Mouse (Mus musculus): Measurements from ENCODE around the gene Ehmt1. TPM values are rescaled to one million over a fixed set of nuclear protein-coding genes. Genes with fewer than 3 reads are reported as not detected.

The Ehmt1 gene
- polyA plus RNA-seq, 1 experiment from 2014 or later, result 97.6 TPM

GRCm38 (mm10) chr2:24775951-24776587 lies 143.3 kb downstream of the Ehmt1 start:
- DNase-seq (ENCODE audit: low spot score), result no peak
- Histone ChIP-seq H3K9me3 (ENCODE audit: control insufficient read depth, low read length) (no peaks in the 10 kb centered on the region), H3K4me3 (ENCODE audit: low read depth, low read length) (no peak overlapping the region), H3K36me3 (ENCODE audit: control insufficient read depth, insufficient read depth, low read length) (no peaks in the 10 kb centered on the region), H3K4me2 (ENCODE audit: low read depth, severe bottlenecking) (no peak overlapping the region), H3K27ac (replicated peaks; ENCODE audit: low read depth, low read length) (no peak overlapping the region), H3K9ac (ENCODE audit: low read length) (no peak overlapping the region), H3K4me1 (ENCODE audit: control insufficient read depth, insufficient read depth, low read length) (0 out of 2 replicates have a peak, but pooled peaks cover 4% of the 10 kb centered on the region), H3K27me3 (ENCODE audit: control insufficient read depth, insufficient read depth, low read length) (no peaks in the 10 kb centered on the region)
- no peak for ATAC-seq (ENCODE audit: insufficient number of reproducible peaks, low FRiP score, low TSS enrichment, low read depth)
- 80% methylated on average over 11 of the region's 11 CpGs for WGBS

- Histone ChIP-seq H3K4me3 (ENCODE audit: low read depth, low read length) (no peak overlapping the region), H3K9me3 (ENCODE audit: control insufficient read depth, low read length) (no peaks in the 10 kb centered on the region), H3K4me2 (ENCODE audit: low read depth, severe bottlenecking) (no peak overlapping the region), H3K9ac (ENCODE audit: low read length) (no peak overlapping the region), H3K27ac (replicated peaks; ENCODE audit: low read depth, low read length) (no peak overlapping the region), H3K27me3 (ENCODE audit: control insufficient read depth, insufficient read depth, low read length) (no peaks in the 10 kb centered on the region), H3K4me1 (ENCODE audit: control insufficient read depth, insufficient read depth, low read length) (0 out of 2 replicates have a peak, but pooled peaks cover 4% of the 10 kb centered on the region), H3K36me3 (ENCODE audit: control insufficient read depth, insufficient read depth, low read length) (no peaks in the 10 kb centered on the region)
- no peak for ATAC-seq (ENCODE audit: insufficient number of reproducible peaks, low FRiP score, low TSS enrichment, low read depth)
- 68% methylated on average over 7 of the region's 7 CpGs for WGBS
- DNase-seq (ENCODE audit: low spot score), result no peak
Measured at GRCm38 (mm10) chr2:24774832-24775231, 144.6 kb downstream of the Ehmt1 start.

- no peaks in the 10 kb centered on the region for H3K36me3 ChIP-seq (ENCODE audit: control insufficient read depth, insufficient read depth, low read length)
Measured at GRCm38 (mm10) chr2:24770861-24771260, 148.6 kb downstream of the Ehmt1 start.

GRCm38 (mm10) chr2:24763115-24763557 lies 156.3 kb downstream of the Ehmt1 start, which contains the start of gene Cacna1b:
Gene Cacna1b (minus strand): TSS chr2:24763152.
- peak within 1 kb of the TSS; percentile 39 for H3K4me3 ChIP-seq (ENCODE audit: low read depth, low read length)
- DNase-seq (ENCODE audit: low spot score), result peak; percentile 83
- peak within 1 kb of the TSS; percentile 99 for H3K4me2 ChIP-seq (ENCODE audit: low read depth, severe bottlenecking)
- H3K4me1 ChIP-seq (ENCODE audit: control insufficient read depth, insufficient read depth, low read length), result peaks cover 7% of the 10 kb centered on the region
- peaks cover 26% of the 10 kb centered on the region for H3K27me3 ChIP-seq (ENCODE audit: control insufficient read depth, insufficient read depth, low read length)
- ATAC-seq (ENCODE audit: insufficient number of reproducible peaks, low FRiP score, low TSS enrichment, low read depth), result peak; percentile 89
- H3K36me3 ChIP-seq (ENCODE audit: control insufficient read depth, insufficient read depth, low read length), result no peaks in the 10 kb centered on the region
- H3K9ac ChIP-seq (ENCODE audit: low read length), result no peak within 1 kb of the TSS
- no peaks in the 10 kb centered on the region for H3K9me3 ChIP-seq (ENCODE audit: control insufficient read depth, low read length)
- no peak within 1 kb of the TSS for H3K27ac ChIP-seq (replicated peaks; ENCODE audit: low read depth, low read length)
- 0% methylated on average over 42 of the region's 42 CpGs for WGBS

More at GRCm38 (mm10) chr2:24770861-24771260, 148.6 kb downstream of the Ehmt1 start:
- Histone ChIP-seq H3K27ac (replicated peaks; ENCODE audit: low read depth, low read length) (no peak overlapping the region), H3K27me3 (ENCODE audit: control insufficient read depth, insufficient read depth, low read length) (no peaks in the 10 kb centered on the region), H3K9ac (ENCODE audit: low read length) (no peak overlapping the region), H3K4me3 (ENCODE audit: low read depth, low read length) (no peak overlapping the region), H3K4me1 (ENCODE audit: control insufficient read depth, insufficient read depth, low read length) (no peaks in the 10 kb centered on the region), H3K4me2 (ENCODE audit: low read depth, severe bottlenecking) (no peak overlapping the region), H3K9me3 (ENCODE audit: control insufficient read depth, low read length) (no peaks in the 10 kb centered on the region)
- DNase-seq (ENCODE audit: low spot score) (no peak), ATAC-seq (ENCODE audit: insufficient number of reproducible peaks, low FRiP score, low TSS enrichment, low read depth) (no peak)
- 79% methylated on average over 4 of the region's 4 CpGs for whole genome bisulfite sequencing

GRCm38 (mm10) chr2:24762446-24762960 lies 156.9 kb downstream of the Ehmt1 start:
- no peak overlapping the region for H3K27ac ChIP-seq (replicated peaks; ENCODE audit: low read depth, low read length)
- 2% methylated on average over 52 of the region's 52 CpGs for WGBS
- H3K27me3 ChIP-seq (ENCODE audit: control insufficient read depth, insufficient read depth, low read length), result peaks cover 26% of the 10 kb centered on the region
- H3K4me1 ChIP-seq (ENCODE audit: control insufficient read depth, insufficient read depth, low read length), result peaks cover 7% of the 10 kb centered on the region
- H3K9ac ChIP-seq (ENCODE audit: low read length), result no peak overlapping the region
- H3K4me2 ChIP-seq (ENCODE audit: low read depth, severe bottlenecking), result peak overlapping the region; percentile 99
- DNase-seq (ENCODE audit: low spot score) (no peak), ATAC-seq (ENCODE audit: insufficient number of reproducible peaks, low FRiP score, low TSS enrichment, low read depth) (peak; percentile 18; the same call in 1 of the 2 replicates)
- no peaks in the 10 kb centered on the region for H3K9me3 ChIP-seq (ENCODE audit: control insufficient read depth, low read length)
- no peaks in the 10 kb centered on the region for H3K36me3 ChIP-seq (ENCODE audit: control insufficient read depth, insufficient read depth, low read length)
- peak overlapping the region; percentile 39 for H3K4me3 ChIP-seq (ENCODE audit: low read depth, low read length)

- peaks cover 26% of the 10 kb centered on the region for H3K27me3 ChIP-seq (ENCODE audit: control insufficient read depth, insufficient read depth, low read length)
- no peak overlapping the region for H3K9ac ChIP-seq (ENCODE audit: low read length)
- no peak overlapping the region for H3K27ac ChIP-seq (replicated peaks; ENCODE audit: low read depth, low read length)
- DNase-seq (ENCODE audit: low spot score) (peak; percentile 91), ATAC-seq (ENCODE audit: insufficient number of reproducible peaks, low FRiP score, low TSS enrichment, low read depth) (peak; percentile 67)
- peaks cover 7% of the 10 kb centered on the region for H3K4me1 ChIP-seq (ENCODE audit: control insufficient read depth, insufficient read depth, low read length)
- H3K36me3 ChIP-seq (ENCODE audit: control insufficient read depth, insufficient read depth, low read length), result no peaks in the 10 kb centered on the region
- WGBS, result under 1% methylated on average over 35 of the region's 35 CpGs
- H3K4me3 ChIP-seq (ENCODE audit: low read depth, low read length), result peak overlapping the region; percentile 39
- no peaks in the 10 kb centered on the region for H3K9me3 ChIP-seq (ENCODE audit: control insufficient read depth, low read length)
- peak overlapping the region; percentile 99 for H3K4me2 ChIP-seq (ENCODE audit: low read depth, severe bottlenecking)
Measured at GRCm38 (mm10) chr2:24761923-24762445, 157.4 kb downstream of the Ehmt1 start.

- H3K9me3 ChIP-seq (ENCODE audit: control insufficient read depth, low read length), result no peaks in the 10 kb centered on the region
- DNase-seq (ENCODE audit: low spot score) (peak; percentile 75), ATAC-seq (ENCODE audit: insufficient number of reproducible peaks, low FRiP score, low TSS enrichment, low read depth) (no peak)
- H3K27ac ChIP-seq (replicated peaks; ENCODE audit: low read depth, low read length), result no peak overlapping the region
- no peak overlapping the region for H3K4me3 ChIP-seq (ENCODE audit: low read depth, low read length)
- no peaks in the 10 kb centered on the region for H3K4me1 ChIP-seq (ENCODE audit: control insufficient read depth, insufficient read depth, low read length)
- H3K36me3 ChIP-seq (ENCODE audit: control insufficient read depth, insufficient read depth, low read length), result no peaks in the 10 kb centered on the region
- no peaks in the 10 kb centered on the region for H3K27me3 ChIP-seq (ENCODE audit: control insufficient read depth, insufficient read depth, low read length)
- H3K4me2 ChIP-seq (ENCODE audit: low read depth, severe bottlenecking), result no peak overlapping the region
- H3K9ac ChIP-seq (ENCODE audit: low read length), result no peak overlapping the region
- 81% methylated on average over 1 of the region's 1 CpGs for WGBS
Measured at GRCm38 (mm10) chr2:24755276-24755675, 164.1 kb downstream of the Ehmt1 start.

- WGBS, result 70% methylated on average over 4 of the region's 4 CpGs
- no peaks in the 10 kb centered on the region for H3K9me3 ChIP-seq (ENCODE audit: control insufficient read depth, low read length)
- H3K4me1 ChIP-seq (ENCODE audit: control insufficient read depth, insufficient read depth, low read length), result no peaks in the 10 kb centered on the region
- ATAC-seq (ENCODE audit: insufficient number of reproducible peaks, low FRiP score, low TSS enrichment, low read depth) (no peak), DNase-seq (ENCODE audit: low spot score) (no peak)
- H3K4me2 ChIP-seq (ENCODE audit: low read depth, severe bottlenecking), result no peak overlapping the region
- no peaks in the 10 kb centered on the region for H3K36me3 ChIP-seq (ENCODE audit: control insufficient read depth, insufficient read depth, low read length)
- no peak overlapping the region for H3K9ac ChIP-seq (ENCODE audit: low read length)
- H3K27ac ChIP-seq (replicated peaks; ENCODE audit: low read depth, low read length), result no peak overlapping the region
- no peak overlapping the region for H3K4me3 ChIP-seq (ENCODE audit: low read depth, low read length)
- no peaks in the 10 kb centered on the region for H3K27me3 ChIP-seq (ENCODE audit: control insufficient read depth, insufficient read depth, low read length)
Measured at GRCm38 (mm10) chr2:24752599-24752998, 166.8 kb downstream of the Ehmt1 start.
